Mouse (Mus musculus): ENCODE results near the gene Tmem233.

The Tmem233 gene

GRCm38 (mm10) chr5:116007723-116008122, 75.3 kb downstream of the Tmem233 start:
- no peak for DNase-seq (ENCODE audit: extremely low spot score, low read depth, low spot score)

DNA sequence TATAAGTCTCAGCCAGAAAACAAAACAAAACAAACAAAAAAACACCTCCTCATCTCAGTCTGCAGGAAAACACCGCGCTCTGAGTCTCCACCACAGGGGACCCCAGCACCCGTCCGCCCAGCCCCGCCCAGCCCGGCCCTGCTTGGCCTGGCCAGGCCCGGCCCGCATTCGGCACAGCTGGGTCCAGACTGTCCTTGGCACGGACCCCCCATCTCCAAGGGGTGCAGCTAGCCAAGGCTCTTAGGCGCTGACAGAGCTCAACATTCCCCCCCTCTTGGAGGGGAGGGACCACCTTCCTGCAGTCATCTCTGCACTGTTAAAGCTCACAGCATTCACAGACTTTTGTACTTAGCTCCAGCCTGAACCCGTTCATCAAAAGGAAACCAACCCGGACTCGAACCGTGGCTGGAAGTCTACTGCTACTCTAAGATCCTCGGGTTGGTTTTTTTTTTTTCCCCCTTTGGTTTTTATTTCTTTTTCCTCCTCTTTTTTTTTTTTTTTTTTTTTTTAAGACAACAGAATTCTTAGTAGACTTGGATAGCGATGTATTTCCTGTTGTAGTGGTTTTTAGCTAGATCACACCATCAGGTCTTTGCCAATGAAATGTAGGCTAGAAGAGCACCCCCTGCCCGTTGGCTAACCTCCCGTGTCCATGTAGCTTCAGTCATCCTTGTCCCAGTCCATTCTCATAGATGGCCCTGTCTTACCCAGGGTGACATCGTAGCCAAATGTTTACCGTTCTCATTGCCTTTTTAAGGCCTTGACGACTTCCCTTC, 76.5 kb downstream of the Tmem233 start:
- DNase-seq (ENCODE audit: extremely low spot score, low read depth, low spot score), result no peak

DNA sequence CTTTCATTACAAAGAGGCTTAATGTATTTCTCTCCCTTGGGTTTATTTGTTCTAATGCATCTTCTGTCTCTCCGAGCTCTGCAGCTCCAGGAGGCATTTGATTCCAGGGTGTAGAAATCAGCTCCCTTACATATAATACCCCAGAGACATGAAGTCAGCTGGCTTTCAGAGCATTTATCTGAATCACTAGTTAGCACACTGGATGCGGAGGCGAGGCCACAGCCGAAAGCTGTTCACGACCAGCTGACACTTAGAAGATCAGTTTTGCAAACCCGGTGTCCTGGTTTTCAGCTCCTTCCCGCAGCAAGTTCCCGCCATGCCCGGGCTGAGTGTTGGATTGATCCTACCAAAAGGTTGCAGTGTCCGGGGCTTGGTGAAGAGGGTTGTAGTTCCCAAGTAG, 78.8 kb downstream of the Tmem233 start:
- DNase-seq (ENCODE audit: extremely low spot score, low read depth, low spot score), result no peak

DNA sequence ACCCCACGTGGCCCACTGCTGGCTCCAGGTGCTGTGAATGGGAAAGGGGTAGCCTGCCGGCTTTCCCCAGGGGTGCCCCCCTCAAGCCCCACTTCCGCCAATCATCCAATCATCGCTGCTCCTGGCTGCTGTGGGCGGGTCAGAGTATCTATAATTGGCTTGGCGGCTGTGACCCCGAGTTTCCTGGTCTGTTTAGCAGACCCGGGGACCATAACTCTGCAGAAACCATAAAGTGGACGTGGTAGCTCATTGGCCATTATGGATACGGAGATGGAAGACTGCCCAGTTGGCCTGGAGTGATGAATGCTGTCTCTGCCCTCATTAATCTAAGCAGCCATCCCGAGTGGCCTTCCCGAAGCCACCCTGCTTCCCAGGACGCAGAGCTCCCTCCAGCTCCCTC, 79.2 kb downstream of the Tmem233 start:
- DNase-seq (ENCODE audit: extremely low spot score, low read depth, low spot score), result no peak

DNA sequence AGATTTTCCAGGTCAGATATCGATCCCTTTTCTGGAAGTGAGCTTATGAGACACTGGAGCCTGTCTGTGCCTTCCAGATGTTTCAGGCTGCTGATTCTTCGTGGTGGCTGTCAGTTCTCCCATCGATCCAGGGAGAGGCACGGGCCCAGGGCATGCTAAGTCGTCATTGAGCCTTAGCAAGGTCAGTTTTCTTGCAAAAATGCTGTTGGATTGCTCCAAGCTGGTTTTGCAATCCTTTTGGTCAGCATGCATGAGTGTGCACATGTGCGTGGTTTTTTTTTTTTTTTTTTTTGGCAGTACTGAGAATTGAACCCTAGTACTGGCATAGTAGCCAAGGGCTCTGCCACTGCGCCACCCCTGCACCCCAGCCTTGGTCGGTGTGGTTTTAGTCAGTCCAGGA, 79.9 kb downstream of the Tmem233 start:
- no peak for DNase-seq (ENCODE audit: extremely low spot score, low read depth, low spot score)

GRCm38 (mm10) chr5:115997376-115997775, 85.7 kb downstream of the Tmem233 start:
- DNase-seq (ENCODE audit: extremely low spot score, low read depth, low spot score), result no peak

- DNase-seq (ENCODE audit: extremely low spot score, low read depth, low spot score), result no peak
Measured at GRCm38 (mm10) chr5:115994101-115994500, 88.9 kb downstream of the Tmem233 start.

DNA sequence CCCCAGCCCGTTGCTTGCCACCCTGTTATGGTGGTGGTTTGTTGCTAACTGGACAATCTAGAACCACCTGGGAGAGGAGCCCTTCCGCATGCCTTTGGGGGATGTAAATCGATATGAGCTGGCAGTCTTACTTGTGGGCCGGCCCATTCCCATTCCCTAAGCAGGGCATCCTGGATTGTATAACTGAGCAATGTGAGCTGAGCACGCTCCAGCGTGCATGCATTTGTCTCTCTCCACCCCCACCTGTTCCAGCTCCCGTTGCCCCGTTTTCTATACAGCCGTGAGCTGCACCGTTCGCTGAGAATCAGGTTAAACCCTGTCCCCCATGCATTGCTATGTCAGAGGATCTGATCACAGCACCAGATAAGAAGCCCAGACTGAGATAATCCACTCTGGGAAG, 91.3 kb downstream of the Tmem233 start:
- no peak for DNase-seq (ENCODE audit: extremely low spot score, low read depth, low spot score)

All from hindlimb bud, embryonic 11.5 days (tissue).